Mouse (Mus musculus) heart, postnatal 10 days (tissue): ENCODE data around the gene Hoxa1. TPM values are rescaled to one million over a fixed set of nuclear protein-coding genes. Genes with fewer than 3 reads are reported as not detected.

ENCODE experiments used
- DNase-seq, 2 experiments: peaks; one replicate each; pipeline ENCODE4 v3.0.0; 2021
- intact Hi-C: fragments of 180-260 bp; cut with DNase I; formaldehyde crosslinking; loops from one replicate; pipeline ENCODE4 v1.15.1; 2025
- total RNA-seq, 2 experiments: library from RNA; stranded (reverse); gene quantifications; 2 replicates each; pipeline ENCODE4 v1.2.3; 2021

Gene Hoxa1
- total RNA-seq, 2 experiments from 2014 or later: 0.22 to 0.30 TPM

GRCm38 (mm10) chr6:52162611-52163365 lies 4.7 kb upstream of the Hoxa1 start:
- intact Hi-C loops: loop anchor here (2.0 to 5.0 kb wide), 3 partner anchors 28 to 990 kb away; partner anchors contain the start of gene Hoxa4
- DNase-seq: no peak

GRCm38 (mm10) chr6:52162093-52162380 lies 3.9 kb upstream of the Hoxa1 start:
- no peak for DNase-seq
- intact Hi-C loops: loop anchor here (2.0 to 5.0 kb wide), 3 partner anchors 29 to 990 kb away; partner anchors contain the start of gene Hoxa4

GRCm38 (mm10) chr6:52161336-52162092 lies 3.4 kb upstream of the Hoxa1 start:
- no peak for DNase-seq
- intact Hi-C loops: loop anchor here (2.0 to 5.0 kb wide), 3 partner anchors 29 to 989 kb away; partner anchors contain the start of gene Hoxa4

DNA sequence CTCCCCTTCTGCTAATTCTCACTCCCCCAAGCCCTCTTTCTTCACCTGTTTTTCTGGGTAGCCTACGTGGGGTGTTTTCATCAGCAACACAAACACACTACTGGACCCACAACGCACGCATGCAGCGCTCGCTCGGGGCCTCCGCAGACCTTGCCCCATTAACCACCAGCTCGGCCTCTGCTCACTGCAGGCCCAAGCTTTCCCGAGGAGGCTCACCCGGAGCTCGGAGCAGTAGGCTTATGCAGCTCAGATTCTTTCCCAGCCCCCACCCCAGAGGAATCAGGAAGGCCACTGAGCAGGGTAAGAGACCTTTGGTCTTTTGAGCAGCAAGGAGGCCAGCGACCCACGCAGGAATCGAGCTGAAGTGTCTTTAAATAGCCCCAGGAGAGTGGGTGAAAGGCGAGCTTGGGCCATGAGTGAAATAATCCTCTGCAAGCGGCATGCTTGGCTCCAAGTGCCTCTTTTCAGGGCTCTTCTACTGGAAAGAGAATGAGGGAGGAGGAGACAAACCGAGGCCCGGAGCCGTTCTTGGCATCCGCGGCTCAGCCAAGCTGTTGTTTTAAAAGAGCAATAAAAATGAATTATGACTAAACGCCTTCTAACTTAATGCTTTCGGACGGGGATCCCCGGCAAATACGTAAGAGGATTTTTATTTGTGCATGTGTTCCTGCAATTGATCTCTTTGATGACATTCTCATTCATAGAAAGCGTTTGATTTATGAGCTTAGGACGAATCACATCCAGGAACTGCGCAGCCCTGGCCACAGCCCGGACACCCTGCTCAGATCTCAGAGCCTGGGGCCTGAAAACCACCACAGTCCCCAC lies 2.6 kb upstream of the Hoxa1 start:
- peak in 1 of 2 experiments; percentile 54 for DNase-seq
- intact Hi-C loops: loop anchor here (5.0 kb wide), 2 partner anchors 157 to 988 kb away; no protein-coding TSS in a partner anchor

DNA sequence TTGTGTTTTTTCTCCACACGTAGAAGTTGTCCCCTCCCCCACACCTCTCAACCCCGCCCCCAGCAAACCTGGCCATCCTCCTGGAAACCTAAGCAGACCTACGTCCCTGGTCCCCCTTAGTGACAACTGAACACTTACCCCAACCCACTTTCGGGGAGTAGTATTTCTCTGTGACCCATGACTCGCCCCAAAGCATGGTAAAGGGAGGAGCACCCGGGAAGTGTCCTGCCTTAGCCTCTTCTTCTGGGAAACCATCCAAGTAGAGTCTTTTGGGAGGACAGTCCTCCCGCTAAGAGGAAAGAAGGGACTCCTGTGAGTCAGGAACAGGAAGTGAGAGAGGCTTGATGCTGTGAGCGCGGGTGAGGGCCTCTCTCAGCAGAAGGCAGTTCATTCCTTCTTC lies 1.9 kb upstream of the Hoxa1 start:
- peak in 1 of 2 experiments; percentile 18 for DNase-seq
- intact Hi-C loops: loop anchor here (2.0 to 5.0 kb wide), 4 partner anchors 73 to 988 kb away; partner anchors contain the start of gene Skap2

- no peak for DNase-seq
- intact Hi-C loops: loop anchor here (2.0 to 5.0 kb wide), 2 partner anchors 72 to 146 kb away; partner anchors contain the start of gene Skap2
Measured at GRCm38 (mm10) chr6:52159164-52159761, 1.1 kb upstream of the Hoxa1 start.

GRCm38 (mm10) chr6:52157466-52158275 lies 446 bp downstream of the Hoxa1 start:
- peak in 1 of 2 experiments; percentile 3 for DNase-seq
- intact Hi-C loops: loop anchor here (2.0 to 5.0 kb wide), 2 partner anchors 70 to 145 kb away; partner anchors contain the start of gene Skap2

DNA sequence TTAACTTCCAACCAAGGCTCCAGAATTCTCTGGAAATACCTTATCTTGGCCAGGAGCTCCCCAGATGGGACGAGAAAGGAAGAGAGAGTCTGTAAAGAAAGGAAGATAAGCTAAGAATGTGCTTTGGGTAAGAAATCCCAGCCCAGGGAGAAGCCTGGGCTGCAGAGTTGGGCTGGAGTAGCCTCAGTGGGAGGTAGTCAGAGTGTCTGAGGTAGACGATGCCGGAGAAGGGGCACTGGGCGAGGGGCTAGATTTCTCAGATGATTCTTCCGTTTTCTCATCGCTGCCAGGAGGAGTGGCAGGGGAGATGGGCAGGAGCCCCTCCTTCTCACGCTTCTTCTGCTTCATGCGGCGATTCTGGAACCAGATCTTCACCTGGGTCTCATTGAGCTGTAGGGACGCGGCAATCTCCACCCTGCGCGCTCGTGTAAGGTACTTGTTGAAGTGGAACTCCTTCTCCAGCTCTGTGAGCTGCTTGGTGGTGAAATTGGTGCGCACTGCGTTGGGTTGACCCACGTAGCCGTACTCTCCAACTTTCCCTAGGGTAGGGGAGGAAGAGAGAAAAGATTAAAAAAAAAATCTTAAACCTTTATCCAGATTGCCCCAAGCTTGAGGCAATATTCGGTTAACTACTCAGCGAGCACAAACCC lies 1.4 kb downstream of the Hoxa1 start:
- DNase-seq: no peak
- intact Hi-C loops: loop anchor here (5.0 kb wide), 1 partner anchor 69 kb away; no protein-coding TSS in a partner anchor

DNA sequence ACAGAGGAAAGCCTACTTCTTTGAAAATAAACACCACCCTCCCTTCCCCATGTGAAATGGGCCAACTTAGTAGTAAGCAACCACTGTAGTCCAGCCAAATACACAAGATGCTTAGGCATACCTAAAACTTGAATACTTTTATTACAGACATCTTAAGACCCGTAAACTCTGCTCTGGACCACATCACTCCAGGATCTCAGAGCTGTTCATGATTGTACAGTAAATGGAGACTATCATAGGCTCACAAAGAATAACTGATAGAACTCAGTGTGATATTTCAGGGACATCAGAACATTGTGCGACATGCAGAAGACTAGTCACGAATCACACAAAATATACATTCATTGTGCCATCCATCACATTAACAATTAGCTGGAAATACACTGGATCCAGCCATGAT lies 2.6 kb downstream of the Hoxa1 start:
- DNase-seq: no peak
- intact Hi-C loops: loop anchor here (5.0 kb wide), 1 partner anchor 68 kb away; no protein-coding TSS in a partner anchor

DNA sequence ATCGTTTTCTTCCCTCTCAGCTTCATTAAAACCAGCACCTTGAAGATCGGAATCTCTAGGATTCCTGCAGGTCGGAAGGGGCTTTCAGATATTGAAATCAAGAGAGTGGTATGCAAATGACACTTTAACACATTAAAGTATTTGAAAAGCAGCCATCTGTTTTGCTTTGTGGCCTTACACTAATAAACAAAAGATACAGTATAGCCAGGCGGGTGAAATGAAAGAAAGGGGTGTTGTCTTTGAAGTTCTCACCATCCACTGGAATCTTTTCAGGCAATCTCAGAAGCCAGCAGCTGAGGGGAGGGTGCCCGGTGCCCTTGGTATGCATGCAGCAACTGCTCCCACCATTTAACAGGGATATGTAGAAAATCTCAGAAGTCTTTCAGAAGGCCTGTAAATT lies 4.1 kb downstream of the Hoxa1 start:
- intact Hi-C loops: no loop called here
- no peak for DNase-seq

DNA sequence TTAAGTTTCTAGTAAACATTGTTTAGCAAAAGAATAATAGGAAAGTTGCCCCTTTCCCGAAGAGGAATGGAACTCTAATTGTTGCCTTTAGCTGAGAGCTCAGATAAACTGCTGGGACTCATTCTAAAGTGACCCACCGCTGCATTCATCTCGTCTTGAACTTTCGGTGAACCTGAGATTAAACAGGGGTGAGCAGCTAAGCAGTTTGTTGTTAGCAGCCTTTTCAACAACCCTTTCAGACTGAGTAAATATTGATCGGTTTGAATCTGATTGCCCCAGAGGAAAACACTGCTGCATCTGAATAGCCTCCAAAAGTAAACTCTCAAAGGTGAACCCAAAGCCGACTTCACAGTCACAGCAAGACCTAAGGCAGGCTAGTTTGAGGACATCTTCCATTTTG lies 4.8 kb downstream of the Hoxa1 start:
- no peak for DNase-seq
- intact Hi-C loops: no loop called here

DNA sequence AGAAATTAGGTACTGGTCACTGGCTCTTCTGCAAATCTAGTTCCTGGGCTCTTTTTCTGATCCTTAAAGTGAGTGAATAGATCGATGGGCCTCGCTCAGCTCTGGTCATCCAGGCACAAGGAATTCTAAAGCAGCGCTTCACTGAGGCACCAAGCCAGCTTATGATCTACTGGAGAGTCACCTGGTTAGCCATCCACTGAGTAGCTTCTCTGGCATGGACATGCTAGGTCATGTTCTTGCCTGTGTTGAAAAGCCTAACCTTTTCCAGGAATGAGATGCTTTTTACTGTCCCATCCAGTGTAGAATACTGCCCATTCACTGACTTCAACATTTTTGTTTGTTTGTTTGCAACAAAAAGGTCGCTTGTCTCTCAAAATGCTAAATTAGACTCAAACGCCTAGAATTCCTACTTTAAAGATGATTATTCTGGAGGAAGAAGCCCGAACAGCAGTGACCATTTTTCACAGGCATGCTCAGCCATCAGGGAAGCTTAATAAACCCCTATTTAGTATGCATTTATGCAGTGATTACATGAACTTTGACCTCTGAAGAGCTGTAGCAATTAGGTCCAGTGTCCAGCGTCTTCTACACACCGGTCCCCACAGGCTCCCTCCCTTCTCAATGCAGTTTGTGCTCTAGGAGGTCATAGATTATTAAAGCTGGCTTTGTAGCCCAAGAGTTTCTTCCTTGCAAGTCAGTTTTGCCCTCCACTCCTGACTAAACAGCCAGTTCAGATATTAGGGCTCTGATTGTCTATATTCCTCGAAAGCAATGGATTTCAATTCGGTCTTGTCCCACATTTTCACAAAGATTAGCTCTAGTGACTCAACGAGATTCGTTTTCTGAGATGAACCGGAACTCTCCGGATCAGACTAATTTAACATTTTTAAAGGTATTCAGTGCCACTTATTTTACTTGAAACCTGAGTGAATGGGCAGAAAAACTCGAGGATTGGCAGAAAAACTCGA lies 5.6 kb downstream of the Hoxa1 start:
- intact Hi-C loops: no loop called here
- no peak for DNase-seq

GRCm38 (mm10) chr6:52151571-52151970 lies 6.5 kb downstream of the Hoxa1 start:
- intact Hi-C loops: no loop called here

DNA sequence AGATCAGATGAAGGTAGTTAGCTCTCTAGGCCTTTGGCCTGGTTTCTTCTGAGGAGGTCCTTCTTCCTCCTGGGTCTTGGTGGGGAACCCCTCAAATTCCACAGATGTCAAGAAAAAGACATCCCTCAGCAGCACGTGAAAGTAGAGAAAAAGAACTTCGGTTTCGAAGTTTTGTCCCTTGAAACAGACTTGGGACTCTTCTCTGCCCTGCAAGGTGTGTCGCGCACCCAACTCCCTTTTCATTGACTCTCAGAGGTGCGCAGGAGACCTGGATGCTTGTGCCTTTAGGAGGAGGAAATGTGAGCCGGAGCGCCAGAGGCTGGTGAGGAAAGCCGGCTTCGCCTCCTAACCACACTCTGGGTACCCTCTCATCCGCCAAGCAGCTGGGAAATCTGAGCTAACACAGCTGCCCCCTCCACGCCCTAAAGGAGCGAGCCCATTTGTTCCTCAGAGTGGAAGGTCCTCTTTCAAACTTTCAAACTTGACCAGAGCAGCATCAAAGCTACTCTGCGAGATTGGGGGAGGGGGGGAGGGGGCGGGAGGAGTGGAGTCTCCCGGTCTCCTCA lies 7.6 kb downstream of the Hoxa1 start:
- DNase-seq: no peak
- intact Hi-C loops: no loop called here

More at GRCm38 (mm10) chr6:52151571-52151970, 6.5 kb downstream of the Hoxa1 start:
- DNase-seq: no peak

DNA sequence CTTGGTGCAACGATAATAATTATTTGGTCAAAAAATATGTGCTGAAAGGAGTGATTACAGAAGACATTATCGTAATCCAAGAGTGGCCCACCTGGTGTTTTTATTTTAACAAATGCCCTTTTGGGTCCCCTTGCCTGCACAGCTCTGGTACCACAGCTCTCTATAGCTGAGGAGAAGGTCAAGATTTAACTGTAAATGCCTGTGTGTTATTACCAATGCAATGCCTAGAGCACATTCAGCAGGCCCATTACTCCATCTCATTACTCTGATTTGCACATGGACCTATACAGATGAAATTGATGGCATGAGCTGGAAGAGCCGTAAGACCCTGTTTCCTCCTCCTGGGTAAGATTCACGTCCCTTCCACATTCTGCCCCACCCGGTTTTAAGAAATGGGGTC lies 19.0 kb downstream of the Hoxa1 start:
- intact Hi-C loops: no loop called here
- no peak for DNase-seq

- intact Hi-C loops: no loop called here
- no peak for DNase-seq
Measured at GRCm38 (mm10) chr6:52138576-52138975, 19.5 kb downstream of the Hoxa1 start.

DNA sequence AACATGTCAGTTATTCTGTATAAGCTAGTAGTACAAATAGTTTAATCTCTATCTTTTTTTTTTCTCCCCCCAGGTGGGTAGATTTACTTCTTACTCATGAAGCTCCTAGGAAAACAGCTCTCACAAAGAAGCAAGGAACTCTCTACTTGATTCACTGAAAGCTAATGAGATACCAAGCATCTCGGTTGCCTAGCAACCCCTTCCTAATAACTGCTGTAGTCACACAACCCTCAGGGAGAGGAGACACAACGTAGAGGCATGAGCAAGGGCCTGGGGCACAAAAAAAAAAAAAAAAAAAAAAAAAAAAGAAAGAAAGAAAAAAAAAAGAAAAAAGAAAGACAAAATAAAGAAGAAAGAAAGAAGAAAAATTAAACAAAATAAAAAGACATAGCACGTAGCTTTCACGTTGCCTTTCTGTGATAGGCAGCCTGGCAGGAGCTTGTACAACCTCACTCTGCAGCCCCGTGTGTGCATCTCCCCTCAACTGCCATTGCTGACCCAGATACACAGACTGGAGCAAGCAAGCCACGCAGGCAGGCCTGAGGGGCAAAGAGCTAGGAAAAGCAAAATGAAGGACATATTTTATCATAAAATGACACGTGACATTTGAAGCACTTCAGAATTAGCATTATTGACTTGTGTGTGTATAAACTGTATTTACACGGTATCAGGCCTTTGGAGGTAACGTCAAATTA lies 20.1 kb downstream of the Hoxa1 start:
- intact Hi-C loops: no loop called here
- no peak for DNase-seq
